Mouse (Mus musculus) forebrain, postnatal 0 days (tissue): ENCODE results near the gene Hif1an. TPM values are rescaled to one million over a fixed set of nuclear protein-coding genes. Genes with fewer than 3 reads are reported as not detected.

Experiments
- ATAC-seq: fragments of 200-750 bp; cut with Nextera tagmentation; 2 replicates; pipeline ENCODE4 v1.8.0; 2017; ENCODE audit warnings: mild to moderate bottlenecking, moderate library complexity
- DNase-seq: peaks from one replicate; pipeline ENCODE4 v3.0.0-alpha.2; 2015
- H3K27ac ChIP-seq: fragments of 300-500 bp; sonication (generic); 2 replicates; pipeline ENCODE4 v1.5.1; 2014; ENCODE audit warnings: low read depth, mild to moderate bottlenecking, antibody characterized with exemption, low read length, moderate library complexity, mixed read lengths
- H3K27me3 ChIP-seq: fragments of 300-500 bp; sonication (generic); 2 replicates; pipeline ENCODE4 v1.6.1; 2014; ENCODE audit warnings: mild to moderate bottlenecking, low read length, mixed read lengths; ENCODE audit not compliant: insufficient read depth
- H3K36me3 ChIP-seq: fragments of 300-500 bp; sonication (generic); 2 replicates; pipeline ENCODE4 v1.6.1; 2014; ENCODE audit warnings: mild to moderate bottlenecking, moderate library complexity; ENCODE audit not compliant: insufficient read depth
- H3K4me1 ChIP-seq: fragments of 300-500 bp; sonication (generic); 2 replicates; pipeline ENCODE4 v1.6.1; 2014; ENCODE audit warnings: antibody characterized with exemption; ENCODE audit not compliant: insufficient read depth
- H3K4me2 ChIP-seq: fragments of 300-500 bp; sonication (generic); 2 replicates; pipeline ENCODE4 v1.6.1; 2014; ENCODE audit warnings: low read depth, mild to moderate bottlenecking, moderate library complexity
- H3K4me3 ChIP-seq: fragments of 300-500 bp; sonication (generic); 2 replicates; pipeline ENCODE4 v1.5.1; 2014; ENCODE audit warnings: low read depth, low read length, mixed read lengths
- H3K9ac ChIP-seq: fragments of 300-500 bp; sonication (generic); 2 replicates; pipeline ENCODE4 v1.6.1; 2014; ENCODE audit warnings: mild to moderate bottlenecking
- H3K9me3 ChIP-seq: fragments of 300-500 bp; sonication (generic); 2 replicates; pipeline ENCODE4 v1.6.1; 2016; ENCODE audit warnings: low read length
- CTCF ChIP-seq: sonication (generic); IDR thresholded peaks from 2 replicates; pipeline ENCODE4 v1.5.1; 2016; ENCODE audit warnings: antibody characterized with exemption, control low read depth, low read depth
- WGBS: fragments of 180-500 bp; shearing (Covaris S2); extraction: QIAGEN DNeasy Blood & Tissue Kit; methylation state at CpG from one replicate; pipeline ENCODE4 v1.1.7; 2014; 5-methylcytosine and 5-hydroxymethylcytosine counted together
- polyA plus RNA-seq: library from polyadenylated mRNA; unstranded; fragments of >200 nt; fragmentation: Nextera tagmentation; extraction: Ambion mirVana; gene quantifications from 2 replicates; pipeline ENCODE4 v1.2.1, GENCODE M21; 2015
- total RNA-seq: library from RNA; depleted of rRNA; stranded (reverse); fragments of >200 nt; gene quantifications from 2 replicates; pipeline ENCODE4 v1.2.3, GENCODE M21; 2014

Hif1an gene
- total and polyA plus RNA-seq, 2 experiments from 2014 or later = 13.6 to 15.6 TPM

GRCm38 (mm10) chr19:44544775-44545174, 17.9 kb upstream of the Hif1an start:
- no peaks in the 10 kb centered on the region for H3K9me3 ChIP-seq
- peaks cover 19% of the 10 kb centered on the region for H3K36me3 ChIP-seq
- peak; percentile 55; the same call in 1 of the 2 replicates for ATAC-seq
- TF ChIP-seq CTCF = peak; percentile 81
- H3K27me3 ChIP-seq = peaks cover 24% of the 10 kb centered on the region
- 4% methylated on average over 13 of the region's 13 CpGs for WGBS
- H3K27ac ChIP-seq = no peak overlapping the region
- DNase-seq = peak; percentile 87
- no peaks in the 10 kb centered on the region for H3K4me1 ChIP-seq
- no peak overlapping the region for H3K9ac ChIP-seq
- H3K4me3 ChIP-seq = no peak overlapping the region
- H3K4me2 ChIP-seq = peak overlapping the region; percentile 45; the same call in 1 of the 2 replicates

- no peak for DNase-seq
- TF ChIP-seq CTCF = no peak
- Histone ChIP-seq H3K36me3 (peaks cover 26% of the 10 kb centered on the region), H3K4me1 (no peaks in the 10 kb centered on the region), H3K4me2 (peak within 1 kb of the TSS; percentile 45), H3K27ac (no peak within 1 kb of the TSS), H3K9me3 (no peaks in the 10 kb centered on the region), H3K9ac (no peak within 1 kb of the TSS; the same call in 1 of the 2 replicates), H3K27me3 (peaks cover 24% of the 10 kb centered on the region), H3K4me3 (peak within 1 kb of the TSS; percentile 26)
- ATAC-seq = no peak
- WGBS = 2% methylated on average over 46 of the region's 47 CpGs
These were observed 17.2 kb upstream of the Hif1an start, which contains the start of gene Sec31b for GRCm38 (mm10) chr19:44545321-44546041. TSS of gene Sec31b (minus strand) at chr19:44545864.

GRCm38 (mm10) chr19:44552731-44553130, 9.9 kb upstream of the Hif1an start, which contains the start of gene Gm20538:
TSS of gene Gm20538 (minus strand) at chr19:44552831.
- WGBS = 96% methylated on average over 4 of the region's 4 CpGs
- Histone ChIP-seq H3K4me2 (no peak within 1 kb of the TSS), H3K9ac (no peak within 1 kb of the TSS), H3K4me3 (no peak within 1 kb of the TSS), H3K27me3 (no peaks in the 10 kb centered on the region), H3K4me1 (peaks cover 12% of the 10 kb centered on the region), H3K36me3 (peaks cover 47% of the 10 kb centered on the region), H3K9me3 (no peaks in the 10 kb centered on the region), H3K27ac (no peak within 1 kb of the TSS)
- no peak for DNase-seq
- ATAC-seq = no peak
- TF ChIP-seq CTCF = no peak

- H3K27ac ChIP-seq = no peak overlapping the region
- WGBS = 97% methylated on average over 4 of the region's 4 CpGs
- H3K4me3 ChIP-seq = no peak overlapping the region
- no peak overlapping the region for H3K4me2 ChIP-seq
- H3K27me3 ChIP-seq = no peaks in the 10 kb centered on the region
- TF ChIP-seq CTCF = no peak
- ATAC-seq = no peak
- H3K9me3 ChIP-seq = no peaks in the 10 kb centered on the region
- H3K9ac ChIP-seq = no peak overlapping the region
- DNase-seq = no peak
- peaks cover 42% of the 10 kb centered on the region for H3K36me3 ChIP-seq
- peaks cover 12% of the 10 kb centered on the region for H3K4me1 ChIP-seq
These were observed 9.4 kb upstream of the Hif1an start for GRCm38 (mm10) chr19:44553286-44553685.

- H3K27ac ChIP-seq = peak overlapping the region; percentile 71
- peak overlapping the region; percentile 76 for H3K4me2 ChIP-seq
- no peak for TF ChIP-seq CTCF
- ATAC-seq (peak; percentile 11; the same call in 1 of the 2 replicates), DNase-seq (no peak)
- H3K9ac ChIP-seq = peak overlapping the region; percentile 81
- WGBS = 3% methylated on average over 8 of the region's 8 CpGs
- H3K4me1 ChIP-seq = peaks cover 12% of the 10 kb centered on the region
- no peaks in the 10 kb centered on the region for H3K27me3 ChIP-seq
- peak overlapping the region; percentile 82 for H3K4me3 ChIP-seq
- no peaks in the 10 kb centered on the region for H3K9me3 ChIP-seq
- peaks cover 31% of the 10 kb centered on the region for H3K36me3 ChIP-seq
These were observed 8.2 kb upstream of the Hif1an start for GRCm38 (mm10) chr19:44554490-44554860.

- peaks cover 25% of the 10 kb centered on the region for H3K36me3 ChIP-seq
- WGBS = 1% methylated on average over 50 of the region's 50 CpGs
- ATAC-seq = peak; percentile 93
These were observed 7.6 kb upstream of the Hif1an start, which contains the start of gene Ndufb8 for GRCm38 (mm10) chr19:44554861-44555590. TSS of gene Ndufb8 (minus strand) at chr19:44555440.

GRCm38 (mm10) chr19:44564006-44564405, 1.4 kb downstream of the Hif1an start:
- peak overlapping the region; percentile 59 for H3K4me2 ChIP-seq
- no peaks in the 10 kb centered on the region for H3K27me3 ChIP-seq
- H3K9me3 ChIP-seq = no peaks in the 10 kb centered on the region
- peaks cover 36% of the 10 kb centered on the region for H3K36me3 ChIP-seq
- DNase-seq = no peak
- ATAC-seq = no peak
- no peak overlapping the region for H3K9ac ChIP-seq
- H3K4me3 ChIP-seq = no peak overlapping the region
- TF ChIP-seq CTCF = no peak
- H3K27ac ChIP-seq = no peak overlapping the region
- WGBS = 90% methylated on average over 14 of the region's 14 CpGs
- H3K4me1 ChIP-seq = peaks cover 11% of the 10 kb centered on the region

More at GRCm38 (mm10) chr19:44554861-44555590, 7.6 kb upstream of the Hif1an start, which contains the start of gene Ndufb8:
- DNase-seq = peak; percentile 94
- H3K4me2 ChIP-seq = peak within 1 kb of the TSS; percentile 76
- H3K27me3 ChIP-seq = no peaks in the 10 kb centered on the region
- H3K27ac ChIP-seq = peak within 1 kb of the TSS; percentile 71
- no peaks in the 10 kb centered on the region for H3K9me3 ChIP-seq
- TF ChIP-seq CTCF = no peak
- H3K4me3 ChIP-seq = peak within 1 kb of the TSS; percentile 82
- H3K4me1 ChIP-seq = peaks cover 12% of the 10 kb centered on the region
- H3K9ac ChIP-seq = peak within 1 kb of the TSS; percentile 81
